Mouse (Mus musculus) liver, embryonic 15.5 days (tissue): Measurements from ENCODE around the gene Tmem178b. TPM values are rescaled to one million over a fixed set of nuclear protein-coding genes. Genes with fewer than 3 reads are reported as not detected.

Experiments
- ATAC-seq: fragments of 200-750 bp; cut with Nextera tagmentation; 2 replicates; pipeline ENCODE4 v1.8.0; 2017; ENCODE audit warnings: moderate number of reproducible peaks, mild to moderate bottlenecking, moderate library complexity; ENCODE audit not compliant: insufficient read depth
- H3K27ac ChIP-seq: fragments of 300-500 bp; sonication (generic); replicated peaks from 2 replicates; pipeline ENCODE4 v1.5.1; 2015; ENCODE audit warnings: mild to moderate bottlenecking, inconsistent platforms
- H3K27me3 ChIP-seq: fragments of 300-500 bp; sonication (generic); 2 replicates; pipeline ENCODE4 v1.6.1; 2015; ENCODE audit warnings: mild to moderate bottlenecking, inconsistent platforms
- H3K36me3 ChIP-seq: fragments of 300-500 bp; sonication (generic); replicated peaks from 2 replicates; pipeline ENCODE4 v1.6.1; 2015; ENCODE audit warnings: moderate library complexity, mild to moderate bottlenecking, inconsistent platforms
- H3K4me1 ChIP-seq: fragments of 300-500 bp; sonication (generic); replicated peaks from 2 replicates; pipeline ENCODE4 v1.6.1; 2015; ENCODE audit warnings: inconsistent platforms
- H3K4me2 ChIP-seq: fragments of 300-500 bp; sonication (generic); 2 replicates; pipeline ENCODE4 v1.6.1; 2015; ENCODE audit warnings: moderate library complexity, mild to moderate bottlenecking, inconsistent platforms
- H3K4me3 ChIP-seq: fragments of 300-500 bp; sonication (generic); replicated peaks from 2 replicates; pipeline ENCODE4 v1.5.1; 2015; ENCODE audit warnings: mild to moderate bottlenecking, inconsistent platforms
- H3K9ac ChIP-seq: fragments of 300-500 bp; sonication (generic); 2 replicates; pipeline ENCODE4 v1.6.1; 2015; ENCODE audit warnings: moderate library complexity, mild to moderate bottlenecking, inconsistent platforms
- H3K9me3 ChIP-seq: fragments of 300-500 bp; sonication (generic); replicated peaks from 2 replicates; pipeline ENCODE4 v1.6.1; 2016; ENCODE audit warnings: inconsistent platforms
- WGBS: fragments of 180-500 bp; shearing (Covaris S2); methylation state at CpG from one replicate; pipeline ENCODE4 v1.1.7; 2015; ENCODE audit warnings: mixed read lengths; ENCODE audit not compliant: insufficient replicate concordance; 5-methylcytosine and 5-hydroxymethylcytosine counted together
- polyA plus RNA-seq: library from polyadenylated mRNA; unstranded; fragments of >200 nt; fragmentation: Nextera tagmentation; extraction: Ambion mirVana; gene quantifications from 2 replicates; pipeline ENCODE4 v1.2.1, GENCODE M21; 2015

Gene Tmem178b
- polyA plus RNA-seq, 1 experiment from 2014 or later, result not detected

DNA sequence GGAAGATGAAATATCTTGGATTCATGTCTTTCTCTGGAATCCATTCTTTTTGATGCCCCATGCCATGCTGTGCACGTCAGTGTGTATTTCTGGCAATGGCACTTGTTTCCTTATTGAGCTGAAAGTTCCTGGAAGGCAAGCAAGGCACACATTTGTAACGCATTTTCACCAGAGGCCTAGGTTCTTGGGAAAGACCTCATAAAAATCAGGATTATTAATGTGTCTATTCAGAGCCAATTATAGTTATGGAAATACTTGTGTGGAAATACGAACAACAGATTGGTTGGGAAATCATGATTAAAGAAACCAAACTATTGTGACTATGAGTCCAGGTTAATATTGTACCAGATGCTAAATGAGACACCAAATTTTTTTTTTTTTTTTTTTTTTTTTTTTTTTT is 3.4 kb downstream of the Tmem178b start:
- 45% methylated on average over 3 of the region's 3 CpGs for WGBS

DNA sequence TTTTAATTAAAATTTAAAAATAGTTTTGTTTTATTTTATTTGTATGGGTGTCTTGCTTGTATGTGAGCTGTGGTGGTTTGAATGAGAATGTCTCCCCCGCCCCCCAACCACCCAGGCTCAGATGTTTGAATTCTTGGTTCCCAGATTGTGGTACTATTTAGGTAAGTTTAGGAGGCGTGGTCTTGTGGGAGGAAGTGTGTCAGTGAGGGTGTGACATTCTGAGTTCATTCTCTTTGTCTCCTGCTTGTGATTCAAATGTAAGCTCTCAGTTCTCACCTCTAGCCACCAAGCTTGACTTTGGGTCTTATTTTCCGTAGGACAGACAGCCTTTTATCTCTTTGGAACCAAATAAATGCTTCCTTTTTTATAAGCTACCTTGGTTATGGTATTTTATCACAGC is 17.7 kb downstream of the Tmem178b start:
- Histone ChIP-seq H3K36me3 (no peaks in the 10 kb centered on the region), H3K27me3 (no peaks in the 10 kb centered on the region), H3K9ac (no peak overlapping the region), H3K4me3 (no peak overlapping the region), H3K4me1 (no peaks in the 10 kb centered on the region), H3K9me3 (no peaks in the 10 kb centered on the region), H3K4me2 (no peak overlapping the region), H3K27ac (no peak overlapping the region)
- ATAC-seq, result no peak
- 33% methylated on average over 3 of the region's 3 CpGs for WGBS

More for the DNA sequence above, 3.4 kb downstream of the Tmem178b start:
- Histone ChIP-seq H3K27me3 (peaks cover 42% of the 10 kb centered on the region), H3K9me3 (no peaks in the 10 kb centered on the region), H3K36me3 (no peaks in the 10 kb centered on the region), H3K27ac (no peak overlapping the region), H3K9ac (no peak overlapping the region), H3K4me1 (peaks cover 2% of the 10 kb centered on the region; the same call in 1 of the 2 replicates), H3K4me2 (no peak overlapping the region), H3K4me3 (no peak overlapping the region)
- ATAC-seq, result no peak

DNA sequence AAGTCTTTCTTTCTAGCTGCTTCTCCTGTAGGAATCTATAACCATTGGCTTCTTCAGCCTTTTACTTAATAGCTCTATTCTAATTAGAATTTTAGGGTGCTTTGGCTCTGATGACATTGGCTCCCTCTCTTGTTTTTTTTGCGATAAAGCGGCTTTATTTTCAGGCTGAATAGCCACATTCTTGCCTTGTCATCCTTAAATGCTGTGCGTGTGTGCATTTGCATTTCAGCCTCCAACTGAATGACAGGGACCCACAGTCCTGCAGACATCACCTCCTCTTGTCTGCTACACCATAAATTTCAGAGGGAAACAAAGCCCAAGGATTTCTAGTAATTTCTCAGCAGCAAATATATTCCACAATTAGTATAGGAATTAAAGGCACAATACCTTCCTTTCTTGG is 23.4 kb downstream of the Tmem178b start:
- Histone ChIP-seq H3K4me3 (no peak overlapping the region), H3K36me3 (no peaks in the 10 kb centered on the region), H3K9me3 (no peaks in the 10 kb centered on the region), H3K4me2 (no peak overlapping the region), H3K27ac (no peak overlapping the region), H3K9ac (no peak overlapping the region), H3K4me1 (no peaks in the 10 kb centered on the region), H3K27me3 (no peaks in the 10 kb centered on the region)
- ATAC-seq, result no peak
- 72% methylated on average over 3 of the region's 3 CpGs for WGBS

GRCm38 (mm10) chr6:39899231-39899630 is 26.2 kb downstream of the Tmem178b start:
- Histone ChIP-seq H3K9me3 (no peaks in the 10 kb centered on the region), H3K36me3 (no peaks in the 10 kb centered on the region), H3K27me3 (no peaks in the 10 kb centered on the region), H3K4me2 (no peak overlapping the region), H3K4me1 (no peaks in the 10 kb centered on the region), H3K9ac (no peak overlapping the region), H3K27ac (no peak overlapping the region), H3K4me3 (no peak overlapping the region)
- 30% methylated on average over 4 of the region's 4 CpGs for whole genome bisulfite sequencing
- ATAC-seq, result no peak

- 50% methylated on average over 6 of the region's 6 CpGs for WGBS
- Histone ChIP-seq H3K4me2 (no peak overlapping the region), H3K27ac (no peak overlapping the region), H3K4me3 (no peak overlapping the region), H3K9me3 (no peaks in the 10 kb centered on the region), H3K27me3 (no peaks in the 10 kb centered on the region), H3K4me1 (no peaks in the 10 kb centered on the region), H3K9ac (no peak overlapping the region), H3K36me3 (no peaks in the 10 kb centered on the region)
- no peak for ATAC-seq
Observed at GRCm38 (mm10) chr6:39903220-39903773, 30.2 kb downstream of the Tmem178b start.

DNA sequence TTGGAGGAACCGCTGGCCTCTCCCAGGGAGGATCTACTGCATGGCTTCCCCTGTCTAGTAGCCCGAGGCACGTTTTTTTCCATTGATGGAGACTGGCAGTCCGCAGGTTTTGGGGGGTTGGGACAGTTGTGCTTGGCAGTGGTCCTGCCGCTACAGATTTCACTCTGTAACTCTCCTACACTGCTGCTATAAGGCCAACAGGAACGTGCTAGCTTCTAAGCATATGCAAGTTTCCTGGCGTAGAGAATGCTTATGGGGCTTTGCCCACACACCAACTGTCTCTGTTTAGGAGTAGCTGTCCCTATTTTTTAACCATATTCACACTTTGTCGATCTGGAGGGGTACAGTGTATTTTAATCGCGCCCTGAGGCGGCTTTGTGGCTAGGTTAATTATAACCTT is 30.8 kb downstream of the Tmem178b start:
- H3K27me3 ChIP-seq, result no peaks in the 10 kb centered on the region
- H3K36me3 ChIP-seq, result no peaks in the 10 kb centered on the region
- WGBS, result 50% methylated on average over 11 of the region's 11 CpGs
- ATAC-seq, result no peak
- no peak overlapping the region for H3K4me3 ChIP-seq
- H3K27ac ChIP-seq, result no peak overlapping the region
- H3K9me3 ChIP-seq, result no peaks in the 10 kb centered on the region
- H3K4me1 ChIP-seq, result no peaks in the 10 kb centered on the region
- no peak overlapping the region for H3K4me2 ChIP-seq
- H3K9ac ChIP-seq, result no peak overlapping the region

GRCm38 (mm10) chr6:39914956-39915355 is 41.9 kb downstream of the Tmem178b start:
- Histone ChIP-seq H3K27ac (no peak overlapping the region), H3K27me3 (no peaks in the 10 kb centered on the region), H3K4me3 (no peak overlapping the region), H3K36me3 (no peaks in the 10 kb centered on the region), H3K9me3 (no peaks in the 10 kb centered on the region), H3K4me1 (no peaks in the 10 kb centered on the region), H3K9ac (no peak overlapping the region), H3K4me2 (no peak overlapping the region)
- WGBS, result 8% methylated on average over 8 of the region's 8 CpGs
- ATAC-seq, result no peak

DNA sequence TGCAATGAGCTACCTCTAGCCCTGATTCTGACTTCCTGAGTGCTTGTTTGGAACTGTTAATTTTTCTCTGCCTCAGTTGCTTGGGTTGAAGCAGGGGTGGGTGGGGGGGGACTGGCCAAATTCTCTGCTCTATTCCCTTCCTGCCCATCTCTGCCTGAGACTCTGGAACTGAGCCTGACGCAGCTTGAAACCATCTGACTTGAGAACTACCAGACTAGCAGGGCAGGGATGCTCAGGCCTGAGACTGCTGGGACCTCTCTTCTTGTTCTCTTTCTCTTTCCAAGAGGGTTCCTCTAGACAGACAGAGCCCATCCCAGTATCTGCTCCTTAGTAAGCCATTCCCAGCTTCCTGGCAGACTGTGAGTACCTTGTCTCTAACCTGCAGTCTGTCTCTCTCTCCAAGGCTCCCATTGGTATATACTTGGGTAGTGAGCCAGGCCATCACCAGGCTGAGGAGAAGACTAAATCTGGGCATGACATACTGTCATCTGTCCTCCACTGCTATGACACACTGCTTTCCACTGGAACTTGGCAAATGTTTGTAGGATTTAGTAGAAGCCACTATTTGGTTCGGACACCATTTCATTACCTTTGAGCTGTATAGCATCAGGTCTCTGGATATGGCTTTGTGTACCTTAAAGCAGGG is 42.7 kb downstream of the Tmem178b start:
- 47% methylated on average over 2 of the region's 2 CpGs for WGBS
- no peak overlapping the region for H3K4me3 ChIP-seq
- no peak for ATAC-seq
- H3K9ac ChIP-seq, result no peak overlapping the region
- no peaks in the 10 kb centered on the region for H3K36me3 ChIP-seq
- H3K4me1 ChIP-seq, result no peaks in the 10 kb centered on the region
- no peak overlapping the region for H3K4me2 ChIP-seq
- no peaks in the 10 kb centered on the region for H3K9me3 ChIP-seq
- H3K27me3 ChIP-seq, result no peaks in the 10 kb centered on the region
- no peak overlapping the region for H3K27ac ChIP-seq

- Histone ChIP-seq H3K4me2 (no peak overlapping the region), H3K36me3 (no peaks in the 10 kb centered on the region), H3K9me3 (no peaks in the 10 kb centered on the region), H3K9ac (no peak overlapping the region), H3K4me3 (no peak overlapping the region), H3K27me3 (no peaks in the 10 kb centered on the region), H3K4me1 (no peaks in the 10 kb centered on the region), H3K27ac (no peak overlapping the region)
- ATAC-seq, result no peak
- 66% methylated on average over 4 of the region's 4 CpGs for WGBS
Observed at GRCm38 (mm10) chr6:39916514-39916913, 43.4 kb downstream of the Tmem178b start.

DNA sequence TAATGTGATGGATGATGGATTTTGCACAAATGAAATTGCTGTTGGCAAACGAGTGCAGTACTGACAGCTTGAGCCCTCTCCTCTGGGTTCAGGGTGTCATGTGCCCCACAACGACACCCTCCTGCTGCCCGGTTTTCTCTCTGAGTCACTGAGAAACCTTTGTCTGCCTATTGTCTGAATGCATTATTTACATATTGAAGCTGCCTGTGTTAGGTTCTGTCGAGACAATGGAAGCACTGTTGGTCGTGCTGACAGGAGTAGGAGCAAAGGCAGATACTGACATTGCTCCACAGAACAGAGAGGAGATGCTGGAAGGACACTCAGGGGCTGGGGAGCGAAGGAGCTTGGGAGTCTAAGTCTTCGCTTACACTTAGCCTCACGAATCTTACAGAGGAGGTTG is 44.2 kb downstream of the Tmem178b start:
- Histone ChIP-seq H3K4me3 (no peak overlapping the region), H3K27ac (no peak overlapping the region), H3K36me3 (no peaks in the 10 kb centered on the region), H3K27me3 (no peaks in the 10 kb centered on the region), H3K4me1 (no peaks in the 10 kb centered on the region), H3K4me2 (no peak overlapping the region), H3K9me3 (no peaks in the 10 kb centered on the region), H3K9ac (no peak overlapping the region)
- ATAC-seq, result no peak
- WGBS, result 38% methylated on average over 8 of the region's 8 CpGs

DNA sequence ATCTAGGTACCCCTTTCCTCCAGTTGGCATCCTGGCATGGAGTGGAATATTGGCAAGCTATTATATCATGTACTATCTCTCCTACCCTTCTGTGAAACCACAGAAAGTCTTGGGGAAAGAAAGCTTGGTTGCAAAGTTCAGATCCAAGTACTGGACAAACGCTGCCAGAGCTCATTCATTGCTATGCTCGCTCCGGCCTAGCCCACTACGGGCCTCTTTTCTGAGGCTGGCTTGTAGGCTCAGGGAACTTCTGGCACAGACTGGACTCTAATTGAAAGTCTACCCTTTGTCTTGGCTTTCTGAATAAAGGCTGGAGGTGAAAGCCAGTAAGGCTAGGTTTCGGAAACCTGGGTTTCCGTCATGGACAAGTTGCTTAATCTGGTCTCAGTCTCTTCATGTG is 44.7 kb downstream of the Tmem178b start:
- no peak for ATAC-seq
- no peaks in the 10 kb centered on the region for H3K9me3 ChIP-seq
- WGBS, result 84% methylated on average over 6 of the region's 6 CpGs
- no peaks in the 10 kb centered on the region for H3K27me3 ChIP-seq
- H3K9ac ChIP-seq, result no peak overlapping the region
- no peaks in the 10 kb centered on the region for H3K4me1 ChIP-seq
- H3K36me3 ChIP-seq, result no peaks in the 10 kb centered on the region
- no peak overlapping the region for H3K4me3 ChIP-seq
- no peak overlapping the region for H3K4me2 ChIP-seq
- no peak overlapping the region for H3K27ac ChIP-seq
